Mouse (Mus musculus) kidney, postnatal 36 days (tissue): Measurements from ENCODE around the gene Slc12a5.

Experiments used
- DNase-seq, 2 experiments: peaks; one replicate each; pipeline ENCODE4 v3.0.0; 2021 to 2022; ENCODE audit warnings: mixed read lengths in 2 of 2

Gene Slc12a5

DNA sequence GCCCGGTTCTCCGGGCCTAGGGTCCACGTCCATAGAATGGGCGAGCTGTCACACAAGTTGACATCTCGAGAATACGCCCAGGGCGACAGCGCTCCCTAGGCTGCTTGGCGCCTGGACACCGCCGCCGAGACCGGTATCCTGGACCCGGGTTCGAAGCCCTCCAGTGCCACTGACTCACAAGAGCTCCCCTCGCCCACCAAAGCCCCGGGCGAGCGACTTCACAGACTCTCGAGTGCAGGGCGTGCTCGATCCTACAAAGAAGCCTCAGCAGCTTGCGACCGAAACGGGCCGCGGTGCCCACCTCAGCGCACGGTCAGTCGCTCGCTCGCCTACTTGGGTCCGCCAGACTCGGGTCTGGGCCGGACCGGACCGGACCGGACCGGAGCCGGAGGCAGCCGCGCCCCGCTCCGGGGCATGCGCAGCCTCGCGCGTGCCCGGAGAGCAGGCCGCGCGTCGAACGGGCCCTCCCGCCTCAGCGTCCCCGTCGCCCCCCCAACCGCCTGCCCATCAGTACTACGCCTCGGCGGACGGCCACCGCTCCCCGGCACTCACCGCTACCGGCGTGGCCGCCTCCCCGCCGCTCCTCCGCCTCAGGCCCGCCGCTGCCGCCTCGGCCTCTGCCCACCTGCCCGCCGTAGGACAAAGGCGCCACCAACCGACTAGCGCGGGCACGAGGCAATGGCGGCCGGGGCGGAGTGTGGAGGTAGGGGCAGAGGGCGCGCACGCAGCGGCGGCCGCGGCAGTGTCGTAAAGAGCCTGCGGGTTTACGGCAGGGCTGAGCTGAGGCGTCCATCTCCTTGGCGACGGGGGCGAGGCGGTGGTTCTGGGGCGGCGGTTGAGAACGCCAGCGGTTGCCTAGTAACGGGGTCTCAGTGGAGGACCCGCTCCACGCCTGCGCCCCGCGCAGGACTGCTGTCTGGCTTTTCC lies 73.8 kb downstream of the Slc12a5 start, which contains the start of gene Ncoa5:
Gene Ncoa5 (minus strand): TSS at position 737 of the 927 bp plus-strand sequence.
- peak; percentile 98 to 99 for DNase-seq

- no peak for DNase-seq
Measured at GRCm38 (mm10) chr2:165035058-165035431, 74.4 kb downstream of the Slc12a5 start.

DNA sequence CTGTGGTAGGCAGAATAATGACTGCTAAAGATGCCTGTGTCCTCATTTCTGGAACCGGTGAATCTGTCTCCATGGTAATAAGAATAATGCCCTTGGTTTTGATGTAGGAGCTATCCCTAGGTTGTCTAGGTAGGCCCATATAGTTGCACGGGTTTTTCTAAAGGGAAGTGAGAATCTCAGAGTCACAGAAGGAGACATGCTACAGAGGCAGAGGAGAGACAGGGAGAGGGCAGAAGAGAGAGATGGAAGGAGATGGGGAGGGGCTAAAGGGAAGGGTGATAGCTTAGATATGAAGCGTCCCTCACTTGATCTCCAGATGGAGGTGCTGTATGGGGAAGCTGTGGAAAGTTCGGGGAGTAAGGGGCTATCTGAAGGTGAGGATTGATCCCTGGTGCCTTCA lies 76.8 kb downstream of the Slc12a5 start:
- DNase-seq: no peak

- DNase-seq: no peak
Measured at GRCm38 (mm10) chr2:165042126-165042525, 81.5 kb downstream of the Slc12a5 start.

DNA sequence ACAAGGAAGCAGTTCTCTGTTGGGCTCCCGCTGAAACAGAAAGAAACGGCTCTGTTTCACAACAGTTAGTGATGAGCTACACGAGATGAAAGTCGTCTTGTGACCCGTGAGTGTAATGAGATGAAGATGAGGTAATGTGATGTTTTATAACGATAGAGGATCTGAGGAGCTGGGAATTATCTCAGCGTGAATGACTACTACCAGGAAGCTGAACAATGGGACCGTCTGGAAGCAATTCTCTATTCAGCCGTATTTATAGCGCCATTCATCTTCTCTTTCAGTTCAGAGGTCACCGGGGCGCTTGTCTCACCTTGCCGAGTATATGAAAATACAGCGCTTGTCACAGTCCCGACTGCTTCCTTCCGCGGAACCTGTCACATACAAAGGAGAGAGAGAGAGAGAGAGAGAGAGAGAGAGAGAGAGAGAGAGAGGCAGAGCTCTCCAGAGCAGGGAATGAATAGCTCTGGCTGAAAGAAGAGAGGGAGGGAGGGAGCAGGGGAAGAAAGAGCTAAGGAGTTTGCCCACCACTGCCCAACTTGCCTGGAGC lies 82.6 kb downstream of the Slc12a5 start:
- no peak for DNase-seq

- DNase-seq: no peak
Measured at GRCm38 (mm10) chr2:165043729-165044128, 83.1 kb downstream of the Slc12a5 start.

GRCm38 (mm10) chr2:165049044-165049443 lies 88.4 kb downstream of the Slc12a5 start:
- no peak for DNase-seq
